Mouse (Mus musculus) liver, adult 2 months (tissue): Measurements from ENCODE around the gene Rgs13. TPM values are rescaled to one million over a fixed set of nuclear protein-coding genes. Genes with fewer than 3 reads are reported as not detected.

ENCODE experiments used
- DNase-seq: peaks from one replicate; pipeline ENCODE4 v3.0.0-alpha.2; 2011; ENCODE audit warnings: low read depth, low spot score; ENCODE audit errors: extremely low read depth
- H3K27ac ChIP-seq: fragments of 200-500 bp; replicated peaks from 2 replicates; pipeline ENCODE4 v1.5.1; 2012; ENCODE audit warnings: low read depth, mild to moderate bottlenecking, control low read depth, inconsistent platforms, low read length; ENCODE audit not compliant: insufficient read depth
- H3K27me3 ChIP-seq: fragments of 200-500 bp; 2 replicates; pipeline ENCODE4 v1.6.1; 2012; ENCODE audit warnings: mild to moderate bottlenecking, moderate library complexity, low read length, inconsistent platforms; ENCODE audit not compliant: control insufficient read depth, insufficient read depth
- H3K36me3 ChIP-seq: fragments of 200-500 bp; 2 replicates; pipeline ENCODE4 v1.6.1; 2012; ENCODE audit warnings: low read length, inconsistent platforms; ENCODE audit not compliant: control insufficient read depth, insufficient read depth
- H3K4me1 ChIP-seq: fragments of 200-500 bp; 2 replicates; pipeline ENCODE4 v1.6.1; 2011; ENCODE audit warnings: low read length; ENCODE audit not compliant: control insufficient read depth, insufficient read depth
- H3K4me3 ChIP-seq: fragments of 200-500 bp; 2 replicates; pipeline ENCODE4 v1.5.1; 2011; ENCODE audit warnings: low read depth, mild to moderate bottlenecking, control low read depth, low read length, moderate library complexity; ENCODE audit not compliant: insufficient read depth
- H3K79me2 ChIP-seq: fragments of 200-500 bp; 2 replicates; pipeline ENCODE4 v1.6.1; 2012; ENCODE audit warnings: inconsistent platforms, mild to moderate bottlenecking, low read length, moderate library complexity; ENCODE audit not compliant: control insufficient read depth, insufficient read depth
- H3K9ac ChIP-seq: fragments of 200-500 bp; 2 replicates; pipeline ENCODE4 v1.6.1; 2012; ENCODE audit warnings: low read depth, mild to moderate bottlenecking, control low read depth, inconsistent platforms, low read length
- CTCF ChIP-seq: fragments of 200-500 bp; IDR thresholded peaks from 2 replicates; pipeline ENCODE4 v1.5.1; 2011; ENCODE audit warnings: low read depth, low read length, control low read depth
- POLR2A ChIP-seq: fragments of 200-500 bp; IDR thresholded peaks from 2 replicates; pipeline ENCODE4 v1.6.1; 2011; ENCODE audit warnings: low read length, control low read depth; ENCODE audit not compliant: insufficient read depth; ENCODE audit errors: extremely low read depth
- WGBS: fragments of 180-500 bp; shearing (Covaris S2); methylation state at CpG from one replicate; pipeline ENCODE4 v1.1.7; 2018; 5-methylcytosine and 5-hydroxymethylcytosine counted together
- polyA plus RNA-seq: library from polyadenylated mRNA; depleted of rRNA; stranded (reverse); fragments of >200 nt; gene quantifications from 2 replicates; pipeline ENCODE4 v1.2.3, GENCODE M21; 2012
- total RNA-seq: library from RNA; depleted of rRNA; stranded (reverse); fragments of >200 nt; gene quantifications from 2 replicates; pipeline ENCODE4 v1.2.3, GENCODE M21; 2014

Rgs13 gene
- total and polyA plus RNA-seq, 2 experiments, result 0.18 TPM; not detected in 1

- TF ChIP-seq CTCF, result no peak
- TF ChIP-seq POLR2A, result no peak
- Histone ChIP-seq H3K36me3 (no peaks in the 10 kb centered on the region), H3K4me3 (no peak overlapping the region), H3K4me1 (no peaks in the 10 kb centered on the region), H3K9ac (no peak overlapping the region), H3K27me3 (no peaks in the 10 kb centered on the region), H3K27ac (no peak overlapping the region), H3K79me2 (no peaks in the 10 kb centered on the region)
- WGBS, result 51% methylated on average over 1 of the region's 1 CpGs
- no peak for DNase-seq
Observed at GRCm38 (mm10) chr1:144167761-144168160, 9.4 kb downstream of the Rgs13 start.

- Histone ChIP-seq H3K4me1 (no peaks in the 10 kb centered on the region), H3K36me3 (no peaks in the 10 kb centered on the region), H3K27ac (no peak overlapping the region), H3K4me3 (no peak overlapping the region), H3K27me3 (no peaks in the 10 kb centered on the region), H3K9ac (no peak overlapping the region), H3K79me2 (no peaks in the 10 kb centered on the region)
- WGBS, result 85% methylated on average over 5 of the region's 5 CpGs
- TF ChIP-seq CTCF (no peak), POLR2A (no peak)
- no peak for DNase-seq
Observed at GRCm38 (mm10) chr1:144166897-144167296, 10.3 kb downstream of the Rgs13 start.

GRCm38 (mm10) chr1:144166275-144166674, 10.9 kb downstream of the Rgs13 start:
- WGBS, result 82% methylated on average over 2 of the region's 2 CpGs
- Histone ChIP-seq H3K27me3 (no peaks in the 10 kb centered on the region), H3K27ac (no peak overlapping the region), H3K36me3 (no peaks in the 10 kb centered on the region), H3K4me3 (no peak overlapping the region), H3K4me1 (no peaks in the 10 kb centered on the region), H3K9ac (no peak overlapping the region), H3K79me2 (no peaks in the 10 kb centered on the region)
- DNase-seq, result no peak
- TF ChIP-seq CTCF (no peak), POLR2A (no peak)

- 55% methylated on average over 1 of the region's 1 CpGs for WGBS
Observed at GRCm38 (mm10) chr1:144152526-144152925, 24.6 kb downstream of the Rgs13 start.

GRCm38 (mm10) chr1:144152184-144152525, 25.0 kb downstream of the Rgs13 start:
- Histone ChIP-seq H3K36me3 (no peaks in the 10 kb centered on the region), H3K9ac (no peak overlapping the region), H3K79me2 (no peaks in the 10 kb centered on the region), H3K4me3 (no peak overlapping the region), H3K4me1 (no peaks in the 10 kb centered on the region), H3K27me3 (no peaks in the 10 kb centered on the region), H3K27ac (no peak overlapping the region)
- WGBS, result 96% methylated on average over 1 of the region's 1 CpGs
- TF ChIP-seq CTCF, result no peak
- TF ChIP-seq POLR2A, result no peak
- no peak for DNase-seq

More at GRCm38 (mm10) chr1:144152526-144152925, 24.6 kb downstream of the Rgs13 start:
- no peak overlapping the region for H3K27ac ChIP-seq
- no peak overlapping the region for H3K4me3 ChIP-seq
- TF ChIP-seq CTCF (no peak), POLR2A (no peak)
- no peaks in the 10 kb centered on the region for H3K79me2 ChIP-seq
- H3K9ac ChIP-seq, result no peak overlapping the region
- DNase-seq, result no peak
- H3K36me3 ChIP-seq, result no peaks in the 10 kb centered on the region
- H3K4me1 ChIP-seq, result no peaks in the 10 kb centered on the region
- H3K27me3 ChIP-seq, result no peaks in the 10 kb centered on the region

- no peak for DNase-seq
Observed at GRCm38 (mm10) chr1:144151401-144152183, 25.6 kb downstream of the Rgs13 start.

More at GRCm38 (mm10) chr1:144151401-144152183, 25.6 kb downstream of the Rgs13 start:
- Histone ChIP-seq H3K27ac (no peak overlapping the region), H3K36me3 (no peaks in the 10 kb centered on the region), H3K4me1 (no peaks in the 10 kb centered on the region), H3K79me2 (no peaks in the 10 kb centered on the region), H3K9ac (no peak overlapping the region), H3K27me3 (no peaks in the 10 kb centered on the region), H3K4me3 (no peak overlapping the region)
- WGBS, result 72% methylated on average over 5 of the region's 5 CpGs
- no peak for TF ChIP-seq POLR2A
- TF ChIP-seq CTCF, result no peak
